Mouse (Mus musculus): ENCODE measurements around the gene Gbx2.

GRCm38 (mm10) chr1:89942395-89942976, 11.5 kb upstream of the Gbx2 start:
- TF ChIP-seq POLR2A (IDR thresholded peaks at IDR 0.05; ENCODE audit: insufficient read depth, low read depth, low read length) (no peak), CTCF (IDR thresholded peaks at IDR 0.05; ENCODE audit: insufficient read depth, low read depth, low read length) (no peak)
